10 mouse cellular contexts compared by ENCODE assay signal in genomic region chr16:94972080-94972855, GRCm38 (mm10). TPM values are rescaled to one million over a fixed set of nuclear protein-coding genes. Genes with fewer than 3 reads are reported as not detected.
DNase-seq lines count a peak whose midpoint lies in the region; ATAC-seq and TF ChIP-seq lines count a peak whose summit lies in the region.
"Had no signal": no experiment of that assay in that cellular context is flagged by ENCODE, and none has a peak within 500 bp of the region (broad histone marks: within the 10 kb centered on the region; RNA-seq: fewer than 3 reads in every experiment).

No protein-coding gene starts in this region.

- intact Hi-C loops in gastrocnemius, postnatal 36 days (cut with DNase I): no loop called here

- TF ChIP-seq EP300 in stomach, postnatal 0 days (optimal IDR thresholded peaks at IDR 0.05): no peak

- H3K9ac ChIP-seq in neural tube, embryonic 15.5 days (replicated peaks): no peak overlapping the region
- H3K9ac ChIP-seq in embryonic facial prominence, embryonic 12.5 days: no peak overlapping the region
- H3K9ac ChIP-seq in stomach, postnatal 0 days (ENCODE audit: low read length): no peak overlapping the region

- H3K9me3 ChIP-seq in neural tube, embryonic 15.5 days (replicated peaks): no peaks in the 10 kb centered on the region
- H3K9me3 ChIP-seq in embryonic facial prominence, embryonic 12.5 days: no peaks in the 10 kb centered on the region
- no peaks in the 10 kb centered on the region for H3K9me3 ChIP-seq in stomach, postnatal 0 days (ENCODE audit: control insufficient read depth, low read length)

- 37% methylated on average over 14 of the region's 14 CpGs for WGBS in neural tube, embryonic 15.5 days
- 33% methylated on average over 14 of the region's 14 CpGs for WGBS in embryonic facial prominence, embryonic 12.5 days
- WGBS in stomach, postnatal 0 days: 28% methylated on average over 14 of the region's 14 CpGs

- TF ChIP-seq CTCF in stomach, postnatal 0 days (IDR thresholded peaks at IDR 0.05; ENCODE audit: low read depth): no peak

- ATAC-seq in neural tube, embryonic 15.5 days (ENCODE audit: low FRiP score): no peak
- ATAC-seq in embryonic facial prominence, embryonic 12.5 days (ENCODE audit: insufficient number of reproducible peaks, insufficient read depth, low FRiP score, low TSS enrichment): 0 out of 2 replicates have a peak, but pooled peaks have one; percentile 22
- no peak for ATAC-seq in stomach, postnatal 0 days (ENCODE audit: low FRiP score, low TSS enrichment)

- H3K4me2 ChIP-seq in neural tube, embryonic 15.5 days: no peak overlapping the region
- H3K4me2 ChIP-seq in embryonic facial prominence, embryonic 12.5 days (replicated peaks): no peak overlapping the region
- H3K4me2 ChIP-seq in stomach, postnatal 0 days (replicated peaks; ENCODE audit: low read depth): no peak overlapping the region

- H3K4me3 ChIP-seq in neural tube, embryonic 15.5 days (replicated peaks): no peak overlapping the region
- H3K4me3 ChIP-seq in embryonic facial prominence, embryonic 12.5 days: no peak overlapping the region
- H3K4me3 ChIP-seq in stomach, postnatal 0 days (ENCODE audit: low read depth, low read length): no peak overlapping the region

- no peaks in the 10 kb centered on the region for H3K27me3 ChIP-seq in neural tube, embryonic 15.5 days (replicated peaks)
- 0 out of 2 replicates have a peak, but pooled peaks cover 2% of the 10 kb centered on the region for H3K27me3 ChIP-seq in embryonic facial prominence, embryonic 12.5 days
- H3K27me3 ChIP-seq in stomach, postnatal 0 days (ENCODE audit: control insufficient read depth, insufficient read depth, low read length): no peaks in the 10 kb centered on the region

- H3K36me3 ChIP-seq in neural tube, embryonic 15.5 days: no peaks in the 10 kb centered on the region
- no peaks in the 10 kb centered on the region for H3K36me3 ChIP-seq in embryonic facial prominence, embryonic 12.5 days
- H3K36me3 ChIP-seq in stomach, postnatal 0 days (ENCODE audit: control insufficient read depth, insufficient read depth, low read length): no peaks in the 10 kb centered on the region
- H3K36me3 ChIP-seq: G1E had no signal

- H3K4me1 ChIP-seq in neural tube, embryonic 15.5 days: peaks cover 7% of the 10 kb centered on the region
- H3K4me1 ChIP-seq in embryonic facial prominence, embryonic 12.5 days: peaks cover 7% of the 10 kb centered on the region; the same call in 1 of the 2 replicates
- H3K4me1 ChIP-seq in stomach, postnatal 0 days (replicated peaks; ENCODE audit: control insufficient read depth, insufficient read depth): no peaks in the 10 kb centered on the region

- peak; percentile 43 for DNase-seq in gastrocnemius, postnatal 10 days
- no peak for DNase-seq in gastrocnemius, postnatal 36 days
- DNase-seq in neural tube, embryonic 10.5 days (ENCODE audit: extremely low spot score, low spot score): peak; percentile 57
- DNase-seq in stomach, postnatal 0 days (ENCODE audit: low spot score): peak; percentile 61
- no peak for DNase-seq in left cerebral cortex, adult 9 months (ENCODE audit: low spot score in 2 of 2)
- DNase-seq in spleen, postnatal 36 days (ENCODE audit: low spot score in 2 of 2): no peak
- DNase-seq: layer of hippocampus, postnatal 36 days had no signal

- H3K27ac ChIP-seq in neural tube, embryonic 15.5 days (replicated peaks): no peak overlapping the region
- no peak overlapping the region for H3K27ac ChIP-seq in embryonic facial prominence, embryonic 12.5 days
- no peak overlapping the region for H3K27ac ChIP-seq in stomach, postnatal 0 days (replicated peaks)

RNA-seq across cellular contexts. Expression of gene Kcnj6, which starts 25.2 kb away (rescaled TPM):
- not detected for total RNA-seq in gastrocnemius, postnatal 10 days (2021)
- not detected for total RNA-seq in gastrocnemius, postnatal 36 days (2021)
- polyA plus RNA-seq in neural tube, embryonic 15.5 days (2015; fragmentation: Nextera tagmentation; extraction: Ambion mirVana): 4.1 and 5.9 TPM in 2 replicates
- 0.10 and 0.19 TPM in 2 replicates for polyA plus RNA-seq in embryonic facial prominence, embryonic 12.5 days (2016; fragmentation: Nextera tagmentation; extraction: Ambion mirVana)
- 0.08 TPM in 1 of 2 replicates, not detected in the other for polyA plus RNA-seq in stomach, postnatal 0 days (2015; fragmentation: Nextera tagmentation; extraction: Ambion mirVana)
- polyA plus RNA-seq: G1E had no signal

Comparison
In these comparisons a context has a peak if more than half of its experiments do, and no peak if none do; other contexts are left out.
1. DNase-seq: peak in gastrocnemius, postnatal 10 days (single experiment), neural tube, embryonic 10.5 days (single experiment) and stomach, postnatal 0 days (single experiment); none in gastrocnemius, postnatal 36 days (0 of 2), left cerebral cortex, adult 9 months (0 of 2) and spleen, postnatal 36 days (0 of 2).